Mouse (Mus musculus) limb, embryonic 12.5 days (tissue): Measurements from ENCODE around the gene Usp16. TPM values are rescaled to one million over a fixed set of nuclear protein-coding genes. Genes with fewer than 3 reads are reported as not detected.
A peak's percentile ranks its signal among the peaks of the same experiment; 100 is the strongest.

ENCODE experiments used
- ATAC-seq: fragments of 200-750 bp; cut with Nextera tagmentation; 2 replicates; pipeline ENCODE4 v1.8.0; 2017; ENCODE audit warnings: low read depth, moderate TSS enrichment; ENCODE audit not compliant: insufficient number of reproducible peaks, insufficient read depth, low FRiP score, low TSS enrichment
- H3K27ac ChIP-seq: fragments of 300-500 bp; sonication (generic); 2 replicates; pipeline ENCODE4 v1.5.1; 2016; ENCODE audit warnings: mild to moderate bottlenecking, moderate library complexity
- H3K27me3 ChIP-seq: fragments of 300-500 bp; sonication (generic); 2 replicates; pipeline ENCODE4 v1.6.1; 2016; ENCODE audit warnings: mild to moderate bottlenecking, moderate library complexity
- H3K36me3 ChIP-seq: fragments of 300-500 bp; sonication (generic); 2 replicates; pipeline ENCODE4 v1.6.1; 2016; ENCODE audit warnings: mild to moderate bottlenecking, moderate library complexity
- H3K4me1 ChIP-seq: fragments of 300-500 bp; sonication (generic); replicated peaks from 2 replicates; pipeline ENCODE4 v1.6.1; 2016
- H3K4me2 ChIP-seq: fragments of 300-500 bp; sonication (generic); 2 replicates; pipeline ENCODE4 v1.6.1; 2016; ENCODE audit warnings: mild to moderate bottlenecking, moderate library complexity
- H3K4me3 ChIP-seq: fragments of 300-500 bp; sonication (generic); replicated peaks from 2 replicates; pipeline ENCODE4 v1.5.1; 2016; ENCODE audit warnings: mild to moderate bottlenecking
- H3K9ac ChIP-seq: fragments of 300-500 bp; sonication (generic); replicated peaks from 2 replicates; pipeline ENCODE4 v1.6.1; 2016; ENCODE audit warnings: mild to moderate bottlenecking, moderate library complexity
- H3K9me3 ChIP-seq: fragments of 300-500 bp; sonication (generic); 2 replicates; pipeline ENCODE4 v1.6.1; 2016; ENCODE audit warnings: mild to moderate bottlenecking, moderate library complexity
- WGBS: fragments of 180-500 bp; shearing (Covaris S2); methylation state at CpG from one replicate; pipeline ENCODE4 v1.1.7; 2016; 5-methylcytosine and 5-hydroxymethylcytosine counted together
- polyA plus RNA-seq: library from polyadenylated mRNA; unstranded; fragments of >200 nt; fragmentation: Nextera tagmentation; extraction: Ambion mirVana; gene quantifications from 2 replicates; pipeline ENCODE4 v1.2.1, GENCODE M21; 2016

Gene Usp16
- polyA plus RNA-seq = 43.9 and 45.6 TPM in 2 replicates

DNA sequence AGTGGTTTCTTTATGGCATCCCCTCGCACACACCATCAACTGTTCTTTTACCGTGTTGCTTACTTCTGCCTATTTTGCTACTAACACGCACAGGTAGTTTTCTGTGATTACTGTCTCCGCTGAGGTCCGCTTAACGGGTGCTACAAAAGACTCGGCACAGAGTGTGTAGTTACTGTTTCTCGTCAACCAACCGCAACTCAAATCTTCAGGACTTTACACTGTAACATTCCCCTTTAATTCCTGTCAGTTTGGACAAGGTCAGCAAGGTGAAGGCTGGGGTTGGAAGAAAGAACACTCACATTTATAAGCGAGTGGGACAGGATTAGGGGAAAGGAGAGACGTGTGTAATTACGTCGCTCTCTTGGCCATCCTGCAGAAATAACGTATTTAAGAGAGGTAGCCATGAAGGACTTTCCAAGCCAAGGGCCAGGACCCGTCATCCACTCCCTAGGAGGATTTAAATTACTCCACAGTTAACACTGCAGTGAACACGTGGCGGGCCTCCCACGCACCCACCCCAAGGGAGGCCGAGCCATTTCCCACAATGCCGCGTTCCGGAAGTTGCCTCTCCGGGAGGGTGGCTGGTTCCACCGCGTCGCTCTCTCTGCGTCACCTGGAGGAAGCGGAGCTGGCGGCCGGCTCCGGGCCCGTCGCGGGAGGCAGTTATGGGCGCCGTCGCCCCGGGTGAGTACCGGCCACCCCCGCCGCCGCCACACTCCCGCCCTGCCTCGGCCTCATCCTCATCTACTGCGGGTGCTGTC, at the start of gene Usp16:
Usp16 (plus strand) TSS at position 285 of the 761 bp plus-strand sequence.
- peak within 1 kb of the TSS; percentile 89 for H3K4me3 ChIP-seq
- H3K27ac ChIP-seq = peak within 1 kb of the TSS; percentile 85
- H3K4me1 ChIP-seq = peaks cover 9% of the 10 kb centered on the region
- 8% methylated on average over 45 of the region's 45 CpGs for WGBS
- H3K9ac ChIP-seq = peak within 1 kb of the TSS; percentile 90
- no peaks in the 10 kb centered on the region for H3K27me3 ChIP-seq
- no peaks in the 10 kb centered on the region for H3K9me3 ChIP-seq
- peak within 1 kb of the TSS; percentile 86 for H3K4me2 ChIP-seq
- ATAC-seq = peak; percentile 96
- peaks cover 14% of the 10 kb centered on the region; the same call in 1 of the 2 replicates for H3K36me3 ChIP-seq

DNA sequence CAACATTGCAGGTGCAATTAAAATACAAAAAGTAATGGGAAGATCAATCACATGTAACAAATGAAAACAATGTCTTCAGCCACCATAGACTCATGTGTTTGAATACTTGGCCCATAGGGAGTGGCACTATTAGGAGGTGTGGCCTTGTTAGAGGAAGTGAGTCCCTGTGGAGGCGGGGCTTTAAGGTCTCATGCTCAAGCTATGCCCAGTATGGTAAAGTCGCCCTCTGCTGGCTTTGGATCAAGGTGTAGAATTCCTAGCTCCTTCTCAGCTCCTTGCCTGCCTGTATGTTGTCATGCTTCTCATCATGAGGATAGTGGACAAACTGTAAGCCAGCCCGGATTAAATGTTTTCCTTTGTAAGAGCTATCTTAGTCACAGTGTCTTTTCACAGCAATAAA, 49.5 kb upstream of the Usp16 start:
- no peaks in the 10 kb centered on the region for H3K9me3 ChIP-seq
- H3K27me3 ChIP-seq = no peaks in the 10 kb centered on the region
- H3K27ac ChIP-seq = no peak overlapping the region
- H3K9ac ChIP-seq = no peak overlapping the region
- H3K4me3 ChIP-seq = no peak overlapping the region
- no peaks in the 10 kb centered on the region for H3K4me1 ChIP-seq
- no peak overlapping the region for H3K4me2 ChIP-seq
- peaks cover 86% of the 10 kb centered on the region for H3K36me3 ChIP-seq
- 91% methylated on average over 3 of the region's 3 CpGs for WGBS
- ATAC-seq = no peak

DNA sequence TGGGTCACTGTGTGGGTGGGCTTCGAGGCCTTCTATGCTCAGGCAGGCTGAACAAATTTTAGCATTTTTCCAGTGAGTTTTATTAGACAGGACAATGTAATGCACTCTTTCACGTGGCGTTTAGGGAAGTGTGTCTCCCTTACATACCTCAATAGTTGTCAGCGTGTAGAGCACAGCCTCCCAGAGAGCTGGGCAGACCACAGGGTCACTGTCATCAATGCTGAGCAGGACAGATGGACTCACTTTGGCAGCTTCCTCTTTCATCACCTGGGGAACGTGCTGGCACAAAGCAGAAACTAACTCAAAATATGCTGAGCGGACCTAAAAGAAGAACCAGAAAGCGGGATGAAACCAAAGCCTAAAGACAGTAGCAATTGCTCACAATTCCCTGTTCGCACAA, 33.8 kb upstream of the Usp16 start:
- Histone ChIP-seq H3K9ac (no peak overlapping the region), H3K4me2 (no peak overlapping the region), H3K27ac (no peak overlapping the region), H3K4me3 (no peak overlapping the region), H3K4me1 (no peaks in the 10 kb centered on the region), H3K27me3 (no peaks in the 10 kb centered on the region), H3K9me3 (peaks cover 14% of the 10 kb centered on the region), H3K36me3 (peaks cover 96% of the 10 kb centered on the region)
- WGBS = 93% methylated on average over 8 of the region's 8 CpGs
- ATAC-seq = no peak

DNA sequence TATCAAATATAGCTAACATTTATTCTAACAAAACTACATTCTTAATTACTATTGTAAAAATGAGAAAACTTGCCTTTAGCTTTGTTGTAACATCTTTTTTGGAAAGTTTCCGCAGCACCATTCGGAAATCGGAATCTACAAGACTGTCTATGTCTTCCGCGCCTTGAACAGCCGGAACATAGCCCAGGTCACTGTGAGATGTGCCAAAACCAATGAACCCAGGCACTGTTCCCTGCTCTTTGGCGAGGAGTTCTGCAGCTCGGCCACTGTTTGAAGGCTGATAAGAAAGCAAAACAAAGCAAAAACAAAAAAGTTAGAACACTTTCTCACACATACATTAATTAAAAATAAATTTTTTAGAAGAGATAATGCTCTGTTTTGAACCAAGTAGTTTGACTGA, 27.0 kb upstream of the Usp16 start:
- 95% methylated on average over 8 of the region's 8 CpGs for WGBS
- no peak overlapping the region for H3K9ac ChIP-seq
- H3K27ac ChIP-seq = no peak overlapping the region
- no peak for ATAC-seq
- H3K4me2 ChIP-seq = no peak overlapping the region
- no peak overlapping the region for H3K4me3 ChIP-seq
- peaks cover 45% of the 10 kb centered on the region for H3K36me3 ChIP-seq
- no peaks in the 10 kb centered on the region for H3K27me3 ChIP-seq
- no peaks in the 10 kb centered on the region for H3K9me3 ChIP-seq
- peaks cover 6% of the 10 kb centered on the region; the same call in 1 of the 2 replicates for H3K4me1 ChIP-seq

DNA sequence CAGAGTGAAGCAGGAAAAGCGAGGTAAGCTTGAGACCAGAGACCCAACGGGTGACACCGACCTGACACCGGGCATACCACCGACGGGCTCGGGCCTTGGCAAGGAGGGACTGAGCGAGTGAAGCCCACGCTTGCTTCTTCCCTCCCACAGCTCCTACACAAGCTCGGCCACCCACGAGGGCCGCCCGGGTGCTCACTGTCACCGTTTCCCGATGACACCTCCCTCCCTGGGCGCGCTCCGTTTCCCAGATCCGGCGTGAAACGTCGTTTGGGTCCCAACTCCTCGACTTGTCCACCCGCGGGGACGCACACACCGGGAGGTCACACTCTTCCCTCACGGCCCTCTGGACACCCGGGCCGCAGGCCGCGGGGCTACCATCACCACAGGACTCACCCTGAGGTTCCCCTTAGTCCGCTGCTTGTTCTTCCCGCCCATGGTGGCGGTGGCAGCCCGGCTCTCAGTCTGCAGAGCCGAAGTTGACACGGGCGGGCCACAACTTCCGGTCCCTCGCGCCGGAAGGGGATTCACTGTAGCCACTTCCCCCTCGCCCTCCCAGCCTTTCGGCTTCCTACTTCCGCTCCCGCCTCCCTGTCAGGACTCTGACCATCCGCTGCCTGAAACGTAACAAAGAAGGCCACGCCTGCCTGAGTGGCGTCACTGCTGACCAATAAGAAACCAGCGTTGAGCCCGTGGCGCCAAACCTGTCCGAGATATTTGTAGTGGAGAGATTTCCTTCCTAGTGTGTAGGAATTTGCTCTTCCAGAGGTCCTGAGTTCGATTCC, 22.3 kb upstream of the Usp16 start, which contains the start of gene Ltn1:
Ltn1 (minus strand) TSS at position 580 of the 782 bp plus-strand sequence.
- peak within 1 kb of the TSS; percentile 92 for H3K4me3 ChIP-seq
- peak; percentile 97 for ATAC-seq
- no peaks in the 10 kb centered on the region for H3K27me3 ChIP-seq
- 0 out of 2 replicates have a peak within 1 kb of the TSS, but pooled peaks have one; percentile 23 for H3K27ac ChIP-seq
- H3K9me3 ChIP-seq = no peaks in the 10 kb centered on the region
- H3K9ac ChIP-seq = peak within 1 kb of the TSS; percentile 79
- H3K36me3 ChIP-seq = 0 out of 2 replicates have a peak, but pooled peaks cover 7% of the 10 kb centered on the region
- H3K4me2 ChIP-seq = peak within 1 kb of the TSS; percentile 92
- H3K4me1 ChIP-seq = peaks cover 6% of the 10 kb centered on the region; the same call in 1 of the 2 replicates
- WGBS = under 1% methylated on average over 56 of the region's 56 CpGs

DNA sequence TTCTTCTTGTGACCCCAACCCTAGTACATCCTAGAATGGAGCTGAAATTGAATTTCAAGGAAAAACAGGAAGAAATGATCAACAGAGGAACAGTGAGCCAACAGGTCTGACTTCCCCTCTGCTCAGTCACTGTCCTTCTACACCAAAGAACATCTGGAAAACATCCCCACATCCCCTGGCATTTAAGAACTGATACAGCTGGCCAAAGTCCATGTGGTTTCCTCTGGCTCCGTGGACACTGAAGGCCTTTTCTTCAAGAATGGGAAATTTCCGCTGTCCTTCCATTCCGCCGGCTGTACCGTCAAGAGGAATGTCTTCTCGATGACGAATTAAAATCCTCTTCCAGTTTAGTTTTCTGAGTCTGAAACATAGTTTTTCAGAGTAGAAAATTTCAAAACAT, 20.2 kb upstream of the Usp16 start:
- Histone ChIP-seq H3K36me3 (0 out of 2 replicates have a peak, but pooled peaks cover 7% of the 10 kb centered on the region), H3K27ac (no peak overlapping the region), H3K4me2 (no peak overlapping the region), H3K4me3 (no peak overlapping the region), H3K27me3 (no peaks in the 10 kb centered on the region), H3K9me3 (no peaks in the 10 kb centered on the region), H3K4me1 (peaks cover 6% of the 10 kb centered on the region; the same call in 1 of the 2 replicates), H3K9ac (no peak overlapping the region)
- WGBS = 90% methylated on average over 7 of the region's 7 CpGs
- ATAC-seq = no peak

DNA sequence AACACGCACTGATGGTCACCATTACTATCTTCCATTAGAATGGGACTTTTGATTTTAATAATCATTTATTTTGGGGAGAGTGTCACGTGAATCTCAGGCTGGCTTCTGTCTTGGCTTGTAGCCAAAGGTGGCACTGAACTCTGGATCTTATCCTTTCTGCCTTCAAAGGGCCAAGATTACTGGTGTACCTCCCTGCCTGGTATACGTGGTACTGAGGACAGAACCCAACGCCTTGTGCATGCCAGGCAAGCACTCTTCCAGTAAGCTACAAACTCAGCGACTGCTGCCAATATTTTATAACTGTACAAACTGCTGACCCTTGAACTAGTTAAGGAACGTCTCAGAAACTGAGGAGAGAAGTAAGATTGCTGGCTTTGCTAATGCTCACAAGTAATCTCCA, 19.6 kb upstream of the Usp16 start:
- Histone ChIP-seq H3K9ac (no peak overlapping the region), H3K4me3 (no peak overlapping the region), H3K36me3 (0 out of 2 replicates have a peak, but pooled peaks cover 7% of the 10 kb centered on the region), H3K4me1 (peaks cover 6% of the 10 kb centered on the region; the same call in 1 of the 2 replicates), H3K27ac (no peak overlapping the region), H3K9me3 (no peaks in the 10 kb centered on the region), H3K27me3 (no peaks in the 10 kb centered on the region), H3K4me2 (no peak overlapping the region)
- 88% methylated on average over 6 of the region's 6 CpGs for WGBS
- no peak for ATAC-seq

DNA sequence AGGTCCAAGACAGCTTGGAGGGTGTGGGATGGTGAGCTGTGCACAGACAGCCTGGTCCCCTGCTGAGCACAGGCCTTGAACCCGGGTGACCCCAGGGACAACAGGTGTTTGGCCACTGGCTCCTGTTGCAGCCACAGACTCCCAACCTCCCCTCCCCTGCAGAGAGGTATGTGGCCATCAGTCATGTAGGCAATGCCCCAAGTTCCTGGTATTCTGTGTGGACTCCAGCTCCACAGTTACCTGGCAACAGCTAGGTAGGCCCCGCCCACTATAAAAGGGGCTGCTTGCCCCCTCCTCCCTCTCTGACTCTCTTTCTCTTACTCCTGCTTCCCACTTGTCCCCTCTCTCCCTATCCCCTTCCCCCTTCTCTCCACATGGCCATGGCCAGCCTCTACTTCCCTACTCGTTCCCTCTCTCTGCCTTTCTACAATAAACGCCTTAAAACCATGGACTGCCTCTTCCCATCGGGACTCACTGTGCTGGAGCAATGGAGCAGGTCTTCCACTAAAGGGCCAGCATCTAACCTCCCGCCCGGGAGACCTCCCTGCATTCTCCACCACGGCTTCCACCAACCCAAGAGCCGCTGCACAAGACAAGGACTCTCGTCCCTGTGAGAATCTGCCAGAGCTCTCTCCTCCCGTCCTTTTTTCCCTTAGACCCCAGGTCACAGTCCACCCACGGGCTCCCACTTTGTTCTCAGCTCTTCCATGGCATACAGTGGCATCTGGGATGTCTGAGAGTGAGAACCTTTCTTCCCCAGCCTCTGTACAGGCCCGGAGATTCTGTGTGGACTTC, 18.9 kb upstream of the Usp16 start:
- no peaks in the 10 kb centered on the region for H3K9me3 ChIP-seq
- 0 out of 2 replicates have a peak, but pooled peaks cover 7% of the 10 kb centered on the region for H3K36me3 ChIP-seq
- H3K4me2 ChIP-seq = no peak overlapping the region
- 87% methylated on average over 13 of the region's 13 CpGs for WGBS
- no peak for ATAC-seq
- H3K27ac ChIP-seq = no peak overlapping the region
- no peaks in the 10 kb centered on the region for H3K27me3 ChIP-seq
- no peak overlapping the region for H3K9ac ChIP-seq
- no peak overlapping the region for H3K4me3 ChIP-seq
- H3K4me1 ChIP-seq = peaks cover 6% of the 10 kb centered on the region; the same call in 1 of the 2 replicates

DNA sequence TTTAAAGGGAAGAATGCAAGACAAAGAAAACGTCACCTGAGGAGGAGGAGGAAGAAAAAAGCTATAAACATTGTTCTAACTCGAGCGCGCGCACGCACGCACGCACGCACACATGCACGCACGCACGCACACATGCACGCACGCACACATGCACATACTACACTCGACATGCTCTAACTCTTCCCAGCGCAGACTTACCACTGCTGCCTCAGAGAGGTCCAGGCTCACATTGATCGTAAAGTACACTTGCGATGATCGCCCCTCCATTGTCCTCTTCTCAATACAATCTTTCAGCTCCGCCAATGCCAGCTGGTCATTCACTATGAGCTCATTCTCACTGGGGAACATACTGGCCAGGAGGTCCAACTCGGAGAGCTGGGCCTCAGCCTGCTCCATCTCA, 17.4 kb upstream of the Usp16 start:
- 94% methylated on average over 21 of the region's 21 CpGs for WGBS
- ATAC-seq = no peak
- H3K27me3 ChIP-seq = no peaks in the 10 kb centered on the region

DNA sequence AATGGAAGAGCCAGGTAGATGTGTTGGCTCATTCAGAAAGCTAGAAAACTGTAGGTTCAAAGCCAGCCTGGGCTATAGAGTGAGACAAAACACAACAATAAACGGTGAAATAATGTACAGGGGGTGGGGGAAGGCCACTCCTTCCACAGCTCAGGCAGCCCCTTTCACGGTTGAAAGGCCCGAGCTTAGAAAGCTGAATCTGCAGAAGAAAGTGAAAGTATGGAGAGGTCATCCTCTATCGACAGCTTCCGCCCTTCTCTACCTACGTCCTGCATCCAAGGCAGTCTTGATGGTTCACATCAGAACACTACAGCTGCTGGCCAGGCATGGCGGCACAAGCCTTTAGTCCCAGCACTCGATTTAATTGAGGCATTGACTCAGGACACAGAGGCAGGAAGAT, 15.8 kb upstream of the Usp16 start:
- Histone ChIP-seq H3K4me3 (no peak overlapping the region), H3K36me3 (0 out of 2 replicates have a peak, but pooled peaks cover 7% of the 10 kb centered on the region), H3K4me1 (peaks cover 10% of the 10 kb centered on the region), H3K27me3 (no peaks in the 10 kb centered on the region), H3K9ac (no peak overlapping the region), H3K27ac (no peak overlapping the region), H3K9me3 (no peaks in the 10 kb centered on the region), H3K4me2 (no peak overlapping the region)
- ATAC-seq = no peak
- WGBS = 91% methylated on average over 8 of the region's 8 CpGs

More for the DNA sequence above, 17.4 kb upstream of the Usp16 start:
- H3K9me3 ChIP-seq = no peaks in the 10 kb centered on the region
- no peak overlapping the region for H3K4me3 ChIP-seq
- H3K27ac ChIP-seq = no peak overlapping the region
- peaks cover 10% of the 10 kb centered on the region for H3K4me1 ChIP-seq
- H3K9ac ChIP-seq = no peak overlapping the region
- H3K4me2 ChIP-seq = no peak overlapping the region
- H3K36me3 ChIP-seq = 0 out of 2 replicates have a peak, but pooled peaks cover 7% of the 10 kb centered on the region
